In genomic region chr15:91608811-91609210, GRCm38 (mm10) we compare ENCODE assay signal across 23 mouse cellular contexts. TPM values are rescaled to one million over a fixed set of nuclear protein-coding genes. Genes with fewer than 3 reads are reported as not detected.
"Had no signal": no experiment of that assay in that cellular context is flagged by ENCODE, and none has a peak within 500 bp of the region (broad histone marks: within the 10 kb centered on the region; RNA-seq: fewer than 3 reads in every experiment).

No protein-coding gene starts in this region.

- DNase-seq: gastrocnemius, adult 2 months; gastrocnemius, postnatal 10 days; gastrocnemius, postnatal 25 days; heart, adult 18-20 months; heart, postnatal 10 days; heart, postnatal 4 days; kidney, adult 11 months; layer of hippocampus, adult 9-11 months; layer of hippocampus, postnatal 36 days; left cerebral cortex, postnatal 4 days had no signal

- H3K9ac ChIP-seq: heart, embryonic 12.5 days; hindbrain, embryonic 12.5 days; hindbrain, embryonic 14.5 days; limb, embryonic 13.5 days; limb, embryonic 15.5 days; liver, embryonic 14.5 days had no signal

- H3K36me3 ChIP-seq: heart, embryonic 10.5 days; heart, embryonic 12.5 days; hindbrain, embryonic 10.5 days; hindbrain, embryonic 12.5 days; limb, embryonic 13.5 days; limb, embryonic 15.5 days had no signal

- H3K4me3 ChIP-seq: gastrocnemius, adult 2 months; heart, embryonic 10.5 days; heart, embryonic 12.5 days; hindbrain, embryonic 10.5 days; hindbrain, embryonic 12.5 days; limb, embryonic 13.5 days; limb, embryonic 15.5 days had no signal

- H3K4me1 ChIP-seq: heart, embryonic 10.5 days; heart, embryonic 12.5 days; hindbrain, embryonic 10.5 days; hindbrain, embryonic 12.5 days; limb, embryonic 13.5 days; limb, embryonic 15.5 days had no signal

- H3K27ac ChIP-seq: gastrocnemius, adult 2 months; heart, embryonic 10.5 days; hindbrain, embryonic 10.5 days; hindbrain, embryonic 12.5 days; hindbrain, embryonic 14.5 days; kidney, postnatal 0 days; limb, embryonic 13.5 days; limb, embryonic 15.5 days; liver, embryonic 14.5 days had no signal

- H3K27me3 ChIP-seq: heart, embryonic 12.5 days; hindbrain, embryonic 12.5 days; limb, embryonic 13.5 days; limb, embryonic 15.5 days had no signal

- H3K9me3 ChIP-seq: heart, embryonic 10.5 days; heart, embryonic 12.5 days; hindbrain, embryonic 10.5 days; hindbrain, embryonic 12.5 days; limb, embryonic 13.5 days; limb, embryonic 15.5 days had no signal

- H3K4me2 ChIP-seq: heart, embryonic 12.5 days; hindbrain, embryonic 12.5 days; hindbrain, embryonic 14.5 days; limb, embryonic 13.5 days; limb, embryonic 15.5 days; liver, embryonic 11.5 days had no signal

- ATAC-seq: hindbrain, embryonic 16.5 days; intestine, embryonic 16.5 days had no signal

RNA-seq across cellular contexts. Expression of gene Slc2a13, which starts 35.8 kb away (rescaled TPM):
- total RNA-seq: granulocyte monocyte progenitor cell, adult 5-6 weeks had no signal
